Mouse (Mus musculus) NIH3T3 (cell line): Measurements from ENCODE around the gene Traf3ip3.

Experiments
- DNase-seq: peaks from one replicate; pipeline ENCODE4 v3.0.0-alpha.2; 2012; ENCODE audit warnings: low read depth

Traf3ip3 gene

DNA sequence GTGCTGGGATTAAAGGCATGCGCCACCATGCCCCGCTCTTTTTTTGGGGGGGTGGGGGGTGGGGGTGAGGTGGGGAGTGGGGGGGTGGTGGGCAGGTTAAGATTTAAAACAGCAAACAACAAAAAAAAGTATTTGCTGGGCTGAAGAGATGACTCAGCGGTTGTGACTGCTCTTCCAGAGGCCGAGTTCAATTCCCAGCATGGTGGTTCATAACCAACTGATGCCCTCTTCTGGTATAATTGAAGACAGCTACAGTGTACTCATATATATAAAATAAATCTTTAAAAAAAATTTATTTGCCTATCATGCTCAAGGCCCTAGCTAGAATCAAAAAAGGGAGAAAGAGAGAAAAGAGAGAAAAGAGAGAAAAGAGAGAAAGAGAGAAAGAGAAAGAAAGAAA lies 75.7 kb downstream of the Traf3ip3 start:
- peak; percentile 77 for DNase-seq
